In genomic region chr19:31361161-31361560, GRCm38 (mm10) we compare ENCODE assay signal across 11 mouse cellular contexts.
DNase-seq lines count a peak whose midpoint lies in the region; ATAC-seq and TF ChIP-seq lines count a peak whose summit lies in the region.
"Had no signal": no experiment of that assay in that cellular context is flagged by ENCODE, and none has a peak within 500 bp of the region (broad histone marks: within the 10 kb centered on the region; RNA-seq: fewer than 3 reads in every experiment).

No protein-coding gene starts in this region.

- peak; percentile 74; the same call in 1 of the 2 replicates for ATAC-seq in hindbrain, embryonic 15.5 days (ENCODE audit: low FRiP score, low read depth)
- no peak for ATAC-seq in hindbrain, embryonic 11.5 days (ENCODE audit: low FRiP score)
- ATAC-seq in liver, embryonic 12.5 days: no peak

- H3K4me1 ChIP-seq in hindbrain, embryonic 15.5 days (replicated peaks): 0 out of 2 replicates have a peak, but pooled peaks cover 6% of the 10 kb centered on the region
- H3K4me1 ChIP-seq in hindbrain, embryonic 11.5 days (replicated peaks; ENCODE audit: control insufficient read depth, insufficient read depth, low read length): no peaks in the 10 kb centered on the region
- H3K4me1 ChIP-seq in embryonic fibroblast, embryonic 13.5 days (ENCODE audit: control insufficient read depth, insufficient read depth, low read length): no peaks in the 10 kb centered on the region
- H3K4me1 ChIP-seq in liver, embryonic 12.5 days: no peaks in the 10 kb centered on the region

- no peak overlapping the region for H3K9ac ChIP-seq in hindbrain, embryonic 15.5 days
- no peak overlapping the region for H3K9ac ChIP-seq in hindbrain, embryonic 11.5 days (ENCODE audit: low read depth, low read length)
- no peak overlapping the region for H3K9ac ChIP-seq in liver, embryonic 12.5 days
- H3K9ac ChIP-seq: embryonic facial prominence, embryonic 13.5 days; limb, embryonic 13.5 days had no signal

- 49% methylated on average over 3 of the region's 3 CpGs for WGBS in hindbrain, embryonic 15.5 days
- WGBS in hindbrain, embryonic 11.5 days: 77% methylated on average over 3 of the region's 3 CpGs
- WGBS in liver, embryonic 12.5 days (ENCODE audit: insufficient replicate concordance): 47% methylated on average over 3 of the region's 3 CpGs

- TF ChIP-seq POLR2A in embryonic fibroblast, embryonic 13.5 days (IDR thresholded peaks at IDR 0.05; ENCODE audit: low read depth, low read length): no peak

- H3K9me3 ChIP-seq in hindbrain, embryonic 15.5 days: no peaks in the 10 kb centered on the region
- H3K9me3 ChIP-seq in hindbrain, embryonic 11.5 days (ENCODE audit: control insufficient read depth, low read length): no peaks in the 10 kb centered on the region
- H3K9me3 ChIP-seq in liver, embryonic 12.5 days (replicated peaks): no peaks in the 10 kb centered on the region
- H3K9me3 ChIP-seq: embryonic facial prominence, embryonic 13.5 days; limb, embryonic 13.5 days had no signal

- no peak for DNase-seq in hindbrain, embryonic 11.5 days (ENCODE audit: low spot score)
- peak; percentile 52 for DNase-seq in adrenal gland, adult 8-10 months
- peak; percentile 32 for DNase-seq in layer of hippocampus, adult 9-11 months
- DNase-seq in ovary, postnatal 14 days (ENCODE audit: low spot score): peak; percentile 19
- DNase-seq in B cell, adult 2 months: no peak

- no peak overlapping the region for H3K4me2 ChIP-seq in hindbrain, embryonic 15.5 days
- H3K4me2 ChIP-seq in hindbrain, embryonic 11.5 days (replicated peaks; ENCODE audit: low read depth, low read length): no peak overlapping the region
- no peak overlapping the region for H3K4me2 ChIP-seq in liver, embryonic 12.5 days
- H3K4me2 ChIP-seq: embryonic facial prominence, embryonic 13.5 days; limb, embryonic 13.5 days had no signal

- TF ChIP-seq CTCF in embryonic fibroblast, embryonic 13.5 days (IDR thresholded peaks at IDR 0.05; ENCODE audit: borderline replicate concordance, insufficient read depth, low read length): no peak

- H3K4me3 ChIP-seq in hindbrain, embryonic 15.5 days: no peak overlapping the region
- no peak overlapping the region for H3K4me3 ChIP-seq in hindbrain, embryonic 11.5 days (ENCODE audit: low read depth, low read length)
- H3K4me3 ChIP-seq in embryonic fibroblast, embryonic 13.5 days (ENCODE audit: insufficient read depth, low read length): no peak overlapping the region
- no peak overlapping the region for H3K4me3 ChIP-seq in liver, embryonic 12.5 days
- H3K4me3 ChIP-seq: embryonic facial prominence, embryonic 13.5 days; limb, embryonic 13.5 days had no signal

- H3K27me3 ChIP-seq in hindbrain, embryonic 15.5 days: no peaks in the 10 kb centered on the region
- no peaks in the 10 kb centered on the region for H3K27me3 ChIP-seq in hindbrain, embryonic 11.5 days (ENCODE audit: control insufficient read depth, insufficient read depth, low read length)
- no peaks in the 10 kb centered on the region for H3K27me3 ChIP-seq in liver, embryonic 12.5 days (replicated peaks)
- H3K27me3 ChIP-seq: embryonic facial prominence, embryonic 13.5 days; limb, embryonic 13.5 days had no signal

- H3K36me3 ChIP-seq in hindbrain, embryonic 15.5 days: no peaks in the 10 kb centered on the region
- H3K36me3 ChIP-seq in hindbrain, embryonic 11.5 days (ENCODE audit: control insufficient read depth, insufficient read depth, low read length): no peaks in the 10 kb centered on the region
- no peaks in the 10 kb centered on the region for H3K36me3 ChIP-seq in liver, embryonic 12.5 days
- H3K36me3 ChIP-seq: embryonic facial prominence, embryonic 13.5 days; G1E; limb, embryonic 13.5 days had no signal

- 0 out of 2 replicates have a peak overlapping the region, but pooled peaks have one; percentile 26 for H3K27ac ChIP-seq in hindbrain, embryonic 15.5 days (replicated peaks)
- H3K27ac ChIP-seq in hindbrain, embryonic 11.5 days (ENCODE audit: low read depth, low read length): no peak overlapping the region
- peak overlapping the region; percentile 21; the same call in 1 of the 2 replicates for H3K27ac ChIP-seq in embryonic fibroblast, embryonic 13.5 days (ENCODE audit: insufficient read depth, low read length)
- H3K27ac ChIP-seq in liver, embryonic 12.5 days: no peak overlapping the region
- H3K27ac ChIP-seq: embryonic facial prominence, embryonic 13.5 days; limb, embryonic 13.5 days had no signal

Comparison
In these comparisons a context has a peak if more than half of its experiments do, and no peak if none do; other contexts are left out.
1. H3K27ac ChIP-seq: peak in hindbrain, embryonic 15.5 days (single experiment) and embryonic fibroblast, embryonic 13.5 days (single experiment); none in hindbrain, embryonic 11.5 days (single experiment) and liver, embryonic 12.5 days (single experiment).
2. DNase-seq: peak in adrenal gland, adult 8-10 months (single experiment), layer of hippocampus, adult 9-11 months (single experiment) and ovary, postnatal 14 days (single experiment); none in hindbrain, embryonic 11.5 days (single experiment) and B cell, adult 2 months (0 of 2).